Mouse (Mus musculus): ENCODE measurements around the gene 4930502E18Rik. TPM values are rescaled to one million over a fixed set of nuclear protein-coding genes. Genes with fewer than 3 reads are reported as not detected.
"Not testable (repeated sequence)": the region's sequence is repeated elsewhere in the genome, so short reads cannot be mapped to it uniquely, and the experiment has no call there.

4930502E18Rik gene
- 0.11 and 0.14 TPM in 2 replicates for polyA plus RNA-seq (2016; fragmentation: Nextera tagmentation; extraction: Ambion mirVana)

DNA sequence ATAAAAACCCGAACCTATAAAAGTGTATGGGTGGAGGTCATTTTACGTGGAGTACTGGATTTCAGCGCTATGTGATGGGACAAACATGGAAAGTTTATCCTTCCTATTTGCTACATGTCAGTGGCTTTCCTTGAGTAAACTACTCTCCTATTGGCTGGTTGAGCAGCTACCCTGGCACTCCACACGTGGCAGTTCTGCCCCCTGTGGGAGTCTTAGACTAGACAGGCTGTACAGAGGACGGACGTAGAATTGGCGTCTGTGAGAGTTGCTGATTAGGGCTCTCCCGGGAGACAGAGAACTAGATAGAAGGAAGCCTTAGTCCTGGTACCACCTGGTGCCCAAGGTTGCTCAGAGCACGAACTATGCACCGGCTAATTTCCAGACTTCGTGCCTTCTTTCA lies at the start of gene 4930502E18Rik:
4930502E18Rik (plus strand) TSS at position 231 of the 400 bp plus-strand sequence.
- WGBS: 84% methylated on average over 11 of the region's 11 CpGs
- H3K36me3 ChIP-seq: no peaks in the 10 kb centered on the region
- no peak for DNase-seq (ENCODE audit: low spot score)
- H3K4me1 ChIP-seq (replicated peaks): no peaks in the 10 kb centered on the region
- no peaks in the 10 kb centered on the region for H3K9me3 ChIP-seq
- H3K27me3 ChIP-seq (ENCODE audit: insufficient read depth, poor library complexity, severe bottlenecking): no peaks in the 10 kb centered on the region
- H3K4me3 ChIP-seq: no peak within 1 kb of the TSS
- H3K27ac ChIP-seq: no peak within 1 kb of the TSS

DNA sequence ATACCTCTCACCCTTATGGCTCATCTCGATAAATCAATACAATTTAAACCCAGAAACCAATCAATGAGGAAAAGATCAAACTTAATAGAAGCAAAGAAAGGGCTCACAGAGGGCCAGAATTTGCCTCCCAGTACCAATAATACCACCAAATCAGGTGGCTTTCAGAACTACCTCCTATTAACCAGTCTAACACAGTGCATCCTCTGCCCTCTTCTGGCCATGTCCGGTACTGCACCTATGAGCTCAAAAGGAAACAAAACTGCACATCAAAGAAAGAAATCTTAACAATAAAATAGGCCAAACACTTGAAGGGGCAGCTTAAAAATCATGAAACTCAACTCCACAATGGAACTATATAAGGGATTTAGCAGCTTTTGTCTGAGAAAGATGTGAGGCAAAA lies 47.7 kb upstream of the 4930502E18Rik start:
- H3K27me3 ChIP-seq (ENCODE audit: insufficient read depth, poor library complexity, severe bottlenecking); H3K27ac ChIP-seq; H3K36me3 ChIP-seq; H3K4me1 ChIP-seq (replicated peaks); H3K4me3 ChIP-seq; DNase-seq (ENCODE audit: low spot score); H3K9me3 ChIP-seq: not testable (repeated sequence)
- WGBS: 25% methylated on average over 2 of the region's 2 CpGs

DNA sequence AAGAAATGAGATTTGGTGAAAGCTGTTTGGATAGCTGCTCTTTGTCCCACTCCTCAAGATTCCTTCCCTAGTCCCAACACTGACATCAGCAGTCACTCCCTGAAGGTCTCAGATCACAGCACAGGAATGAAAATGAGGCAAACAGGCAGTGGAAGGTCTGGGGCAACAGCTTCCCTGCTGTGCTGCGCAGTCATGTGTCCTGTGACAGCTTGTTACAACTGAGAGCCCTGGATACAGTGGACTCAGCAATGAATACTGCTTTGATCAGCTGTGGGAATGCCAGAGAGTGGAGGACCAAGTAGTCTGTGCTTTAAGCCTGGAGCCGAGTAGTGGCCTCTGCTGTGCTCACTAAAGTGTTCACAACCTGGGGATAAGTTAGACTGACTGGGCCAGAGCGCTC lies 42.0 kb upstream of the 4930502E18Rik start:
- DNase-seq (ENCODE audit: low spot score); H3K9me3 ChIP-seq; H3K36me3 ChIP-seq; H3K27ac ChIP-seq; H3K4me3 ChIP-seq; H3K4me1 ChIP-seq (replicated peaks); H3K27me3 ChIP-seq (ENCODE audit: insufficient read depth, poor library complexity, severe bottlenecking): not testable (repeated sequence)
- WGBS: 60% methylated on average over 3 of the region's 3 CpGs

DNA sequence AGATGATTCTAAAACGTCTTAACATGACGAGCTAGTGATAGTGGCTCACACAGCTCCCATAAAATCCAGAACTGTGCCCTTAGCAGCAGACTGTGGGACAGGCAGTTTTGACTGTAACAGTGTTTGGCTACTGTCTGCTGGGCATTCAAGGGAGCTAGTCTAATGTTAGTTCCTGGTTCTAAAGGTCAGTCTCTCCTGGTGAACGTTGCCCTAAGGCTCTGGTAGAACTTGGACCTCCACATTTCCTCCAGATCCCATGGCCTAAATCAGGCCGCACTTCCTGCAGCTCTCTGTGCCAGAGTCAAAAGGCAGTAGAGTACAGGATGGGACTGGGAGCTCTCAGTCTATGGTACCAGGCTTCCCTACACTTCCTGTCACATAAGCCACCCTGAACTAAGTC lies 40.0 kb upstream of the 4930502E18Rik start:
- WGBS: 85% methylated on average over 2 of the region's 4 CpGs
- H3K4me1 ChIP-seq (replicated peaks); H3K36me3 ChIP-seq; H3K4me3 ChIP-seq; H3K9me3 ChIP-seq; DNase-seq (ENCODE audit: low spot score); H3K27ac ChIP-seq; H3K27me3 ChIP-seq (ENCODE audit: insufficient read depth, poor library complexity, severe bottlenecking): not testable (repeated sequence)

DNA sequence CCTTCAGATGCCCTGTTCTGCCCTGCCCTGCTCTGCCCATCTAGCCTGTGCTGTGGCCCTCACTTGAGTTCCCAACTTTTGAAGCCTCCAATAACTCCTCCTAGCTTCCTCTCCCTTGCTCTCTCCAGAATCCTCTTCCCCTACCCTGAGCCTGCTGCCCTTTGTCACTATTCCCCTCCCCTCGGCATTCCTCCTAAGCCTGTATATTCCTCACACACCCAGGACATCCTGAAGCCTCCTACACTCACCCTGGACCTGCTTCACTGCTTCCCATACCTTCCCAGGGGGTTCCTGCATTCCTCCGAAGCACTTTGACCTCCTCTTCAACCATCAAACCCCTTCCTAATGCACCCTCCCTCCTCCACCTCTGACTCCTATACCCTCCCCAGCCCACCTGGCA lies 32.6 kb upstream of the 4930502E18Rik start:
- 53% methylated on average over 2 of the region's 2 CpGs for WGBS

DNA sequence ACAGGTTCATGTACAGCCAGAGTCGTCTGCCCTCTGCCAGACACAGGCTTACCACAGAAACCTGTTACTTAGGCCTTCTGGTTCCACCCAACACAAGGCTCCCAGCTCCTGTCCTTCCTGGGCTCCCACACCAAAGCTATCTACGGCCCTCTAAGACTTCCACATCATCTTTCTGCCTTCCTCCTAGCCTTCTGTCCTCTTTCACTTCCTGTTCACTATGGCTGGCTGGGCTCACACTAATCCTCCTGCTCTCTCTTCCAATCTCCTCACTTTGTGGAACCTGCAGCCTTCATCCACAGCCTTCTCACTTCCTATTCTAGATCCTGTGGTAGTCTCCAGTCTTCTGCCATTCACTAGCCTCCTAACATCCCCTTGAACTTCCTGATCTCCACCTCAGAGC lies 31.5 kb upstream of the 4930502E18Rik start:
- no peak for DNase-seq (ENCODE audit: low spot score)
- no peaks in the 10 kb centered on the region for H3K36me3 ChIP-seq
- no peaks in the 10 kb centered on the region for H3K27me3 ChIP-seq (ENCODE audit: insufficient read depth, poor library complexity, severe bottlenecking)
- no peaks in the 10 kb centered on the region for H3K4me1 ChIP-seq (replicated peaks)
- no peak overlapping the region for H3K27ac ChIP-seq
- no peak overlapping the region for H3K4me3 ChIP-seq
- 0 out of 2 replicates have a peak, but pooled peaks cover 3% of the 10 kb centered on the region for H3K9me3 ChIP-seq
- WGBS: 70% methylated on average over 2 of the region's 2 CpGs

More for the DNA sequence above, 32.6 kb upstream of the 4930502E18Rik start:
- no peaks in the 10 kb centered on the region for H3K4me1 ChIP-seq (replicated peaks)
- H3K27ac ChIP-seq: no peak overlapping the region
- no peak for DNase-seq (ENCODE audit: low spot score)
- no peaks in the 10 kb centered on the region for H3K27me3 ChIP-seq (ENCODE audit: insufficient read depth, poor library complexity, severe bottlenecking)
- H3K36me3 ChIP-seq: no peaks in the 10 kb centered on the region
- H3K9me3 ChIP-seq: 0 out of 2 replicates have a peak, but pooled peaks cover 3% of the 10 kb centered on the region
- H3K4me3 ChIP-seq: no peak overlapping the region

DNA sequence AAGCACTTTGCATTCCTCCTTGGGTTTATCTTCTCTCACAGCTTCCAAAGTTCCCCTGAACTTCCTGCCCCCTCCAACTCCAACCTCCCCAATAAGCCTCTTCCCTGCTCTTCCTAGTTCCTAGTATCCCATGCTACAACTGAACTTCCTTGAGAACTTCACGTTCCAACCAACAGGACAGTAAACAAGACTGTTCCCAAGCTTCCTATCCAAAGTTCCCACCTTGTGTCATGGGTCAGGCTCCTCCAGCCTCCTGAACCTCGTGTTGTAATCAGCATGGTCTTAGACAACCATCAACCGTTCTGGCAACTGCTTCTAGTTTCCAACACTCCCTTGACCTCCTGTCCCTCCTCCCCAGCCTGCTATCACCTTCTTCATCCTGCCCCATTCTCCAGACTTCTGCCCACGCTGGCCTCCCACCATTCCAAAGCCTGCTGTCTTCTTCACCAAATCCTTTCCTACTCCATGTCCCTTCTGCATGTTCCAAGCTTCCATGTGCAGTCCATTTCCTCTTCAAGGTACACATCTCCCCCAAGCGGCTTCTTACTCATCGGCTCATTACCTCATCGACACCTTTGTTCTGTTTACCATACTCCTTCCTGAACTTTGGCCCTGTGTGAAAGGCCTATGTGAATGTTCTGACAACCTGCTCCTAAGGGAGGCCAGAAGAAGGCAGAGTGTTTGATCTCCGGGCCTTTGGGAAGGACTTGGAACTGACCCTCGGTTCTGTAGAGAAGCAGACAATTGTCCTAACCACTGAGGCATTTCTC lies 30.4 kb upstream of the 4930502E18Rik start:
- H3K9me3 ChIP-seq: 0 out of 2 replicates have a peak, but pooled peaks cover 3% of the 10 kb centered on the region
- WGBS: 88% methylated on average over 9 of the region's 9 CpGs
- no peaks in the 10 kb centered on the region for H3K4me1 ChIP-seq (replicated peaks)
- no peaks in the 10 kb centered on the region for H3K27me3 ChIP-seq (ENCODE audit: insufficient read depth, poor library complexity, severe bottlenecking)
- H3K4me3 ChIP-seq: no peak overlapping the region
- H3K36me3 ChIP-seq: no peaks in the 10 kb centered on the region
- DNase-seq (ENCODE audit: low spot score): no peak
- H3K27ac ChIP-seq: no peak overlapping the region

DNA sequence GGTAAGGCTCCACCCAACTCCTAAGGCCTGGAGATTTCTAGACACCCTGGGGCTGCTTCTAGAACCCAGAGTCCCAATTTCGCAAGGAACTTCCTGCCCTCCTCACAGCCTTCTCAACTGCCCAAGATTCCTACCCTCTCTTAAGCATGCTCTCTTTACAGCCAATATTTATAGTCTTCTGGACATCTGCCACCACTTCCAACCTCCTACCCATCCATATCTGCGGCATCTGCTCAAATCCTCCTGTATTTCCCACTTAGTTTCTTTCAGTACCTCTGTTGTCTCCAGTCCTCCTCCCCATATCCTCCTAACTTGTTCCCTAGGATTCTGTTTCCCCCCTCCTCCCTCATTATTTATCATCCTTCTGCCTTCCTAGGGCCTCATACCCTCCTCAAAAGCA lies 25.4 kb upstream of the 4930502E18Rik start:
- Histone ChIP-seq H3K27ac (no peak overlapping the region), H3K4me1 (replicated peaks) (no peaks in the 10 kb centered on the region), H3K4me3 (no peak overlapping the region), H3K27me3 (ENCODE audit: insufficient read depth, poor library complexity, severe bottlenecking) (no peaks in the 10 kb centered on the region), H3K9me3 (no peaks in the 10 kb centered on the region), H3K36me3 (no peaks in the 10 kb centered on the region)
- no peak for DNase-seq (ENCODE audit: low spot score)
- WGBS: 87% methylated on average over 2 of the region's 2 CpGs

DNA sequence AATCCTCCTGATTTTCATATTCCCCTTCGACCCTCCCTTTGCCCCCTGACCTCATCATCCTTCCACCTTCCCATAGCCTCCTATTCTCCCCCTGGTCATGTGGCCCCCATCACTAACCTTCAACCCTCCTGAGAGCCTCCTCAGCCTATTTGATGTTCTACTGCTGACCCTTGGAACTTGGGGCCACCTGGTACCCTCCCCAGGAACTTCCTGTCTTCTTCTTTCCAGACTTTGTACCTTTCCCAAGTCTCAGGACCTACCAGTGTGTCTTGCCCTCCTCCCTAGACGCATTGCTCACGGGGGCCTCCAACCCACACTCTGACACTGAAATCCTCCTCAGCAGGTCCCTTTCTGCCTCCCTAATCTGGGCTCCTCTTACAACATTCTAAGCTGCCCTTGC lies 22.0 kb upstream of the 4930502E18Rik start:
- H3K36me3 ChIP-seq: no peaks in the 10 kb centered on the region
- H3K9me3 ChIP-seq: no peaks in the 10 kb centered on the region
- no peak overlapping the region for H3K4me3 ChIP-seq
- WGBS: 62% methylated on average over 3 of the region's 3 CpGs
- no peak overlapping the region for H3K27ac ChIP-seq
- no peak for DNase-seq (ENCODE audit: low spot score)
- H3K27me3 ChIP-seq (ENCODE audit: insufficient read depth, poor library complexity, severe bottlenecking): no peaks in the 10 kb centered on the region
- H3K4me1 ChIP-seq (replicated peaks): no peaks in the 10 kb centered on the region

DNA sequence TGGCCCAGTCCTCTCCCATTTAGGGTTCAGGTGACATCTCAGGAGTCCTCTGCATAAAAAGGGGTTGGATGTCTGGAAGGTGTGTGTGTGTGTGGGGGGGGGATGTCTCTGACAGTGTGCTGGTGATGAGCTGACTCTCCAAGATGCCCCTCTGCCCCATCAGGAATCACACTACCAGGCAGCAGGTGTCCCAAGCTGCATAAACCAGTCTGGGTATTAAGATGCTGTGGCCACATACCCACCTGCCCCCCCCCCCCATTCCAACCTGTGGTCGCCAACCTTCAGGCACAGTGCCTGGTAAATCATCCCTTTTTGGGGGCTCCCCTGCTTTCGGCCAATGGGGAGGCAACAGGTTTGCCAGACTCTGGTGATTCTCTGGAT lies 8.7 kb upstream of the 4930502E18Rik start:
- Histone ChIP-seq H3K27me3 (ENCODE audit: insufficient read depth, poor library complexity, severe bottlenecking) (no peaks in the 10 kb centered on the region), H3K36me3 (no peaks in the 10 kb centered on the region), H3K4me1 (replicated peaks) (peaks cover 9% of the 10 kb centered on the region; the same call in 1 of the 2 replicates), H3K9me3 (no peaks in the 10 kb centered on the region), H3K27ac (peak overlapping the region; percentile 74), H3K4me3 (peak overlapping the region; percentile 41)
- DNase-seq (ENCODE audit: low spot score): peak; percentile 2
- WGBS: 58% methylated on average over 2 of the region's 2 CpGs

DNA sequence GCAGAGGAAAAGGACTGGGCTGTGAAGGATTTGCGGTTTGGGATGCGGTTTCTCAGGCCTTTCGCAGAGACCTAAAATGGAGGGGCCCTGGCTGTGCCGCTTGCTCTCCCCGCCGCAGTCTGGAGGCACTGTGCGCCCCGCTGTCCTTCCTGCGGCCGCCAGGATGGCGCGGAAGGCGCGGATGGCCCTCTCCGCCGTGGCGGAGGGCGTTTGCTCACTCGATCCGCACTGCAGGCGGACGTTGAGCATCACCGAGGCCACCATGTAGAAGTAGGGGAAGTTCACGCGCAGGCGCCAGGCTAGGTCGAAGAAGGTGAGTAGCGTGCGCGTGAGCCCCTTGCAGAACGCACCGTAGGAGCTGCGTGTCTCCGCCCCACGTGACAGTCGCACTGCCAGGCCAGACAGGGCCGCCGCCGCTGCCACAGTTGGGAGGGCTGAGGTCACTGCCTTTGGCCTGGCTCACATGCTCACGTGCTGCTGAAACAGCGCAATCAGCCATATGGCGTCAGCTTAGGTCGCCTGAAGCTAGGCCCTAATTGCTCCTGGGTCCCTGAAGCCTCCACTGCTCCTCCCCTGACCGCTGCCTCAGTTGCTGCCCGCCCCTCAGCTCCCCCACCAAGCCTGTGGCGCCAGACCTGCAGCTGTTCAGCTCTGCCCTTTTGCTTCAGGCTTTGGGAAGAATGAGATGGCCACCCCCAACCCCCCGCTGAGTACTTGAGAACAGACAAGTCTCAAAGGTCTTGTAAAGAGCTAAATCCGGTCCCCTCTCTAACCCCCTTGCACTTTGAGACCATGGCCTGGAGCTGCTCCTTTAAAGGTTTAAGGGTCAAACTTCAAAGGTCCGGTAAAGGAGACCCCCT lies 8.1 kb upstream of the 4930502E18Rik start:
- Histone ChIP-seq H3K4me3 (peak overlapping the region; percentile 41), H3K4me1 (replicated peaks) (peaks cover 9% of the 10 kb centered on the region; the same call in 1 of the 2 replicates), H3K36me3 (no peaks in the 10 kb centered on the region), H3K27ac (peak overlapping the region; percentile 74), H3K9me3 (no peaks in the 10 kb centered on the region), H3K27me3 (ENCODE audit: insufficient read depth, poor library complexity, severe bottlenecking) (no peaks in the 10 kb centered on the region)
- 19% methylated on average over 49 of the region's 49 CpGs for WGBS
- DNase-seq (ENCODE audit: low spot score): peak; percentile 76

DNA sequence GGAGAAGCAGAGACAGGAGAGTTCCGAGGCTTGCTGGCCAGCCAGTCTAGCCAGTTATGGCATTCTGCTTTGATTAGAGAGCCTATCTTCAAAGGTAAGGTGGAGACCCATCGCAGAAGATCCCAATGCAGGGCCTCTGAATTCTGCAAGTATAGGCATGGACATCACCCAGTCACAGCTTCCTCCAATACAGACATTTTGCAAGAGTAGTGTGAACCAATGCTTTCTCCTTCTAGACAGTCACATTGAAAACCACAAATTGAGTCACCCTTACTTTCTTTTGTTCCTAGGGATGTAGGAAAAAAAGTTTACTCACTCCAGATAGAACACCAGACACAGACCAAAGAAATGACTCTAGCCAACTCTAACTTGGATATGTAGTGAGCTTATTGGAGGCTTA lies 4.3 kb downstream of the 4930502E18Rik start:
- no peaks in the 10 kb centered on the region for H3K36me3 ChIP-seq
- no peak overlapping the region for H3K4me3 ChIP-seq
- H3K9me3 ChIP-seq: no peaks in the 10 kb centered on the region
- no peaks in the 10 kb centered on the region for H3K27me3 ChIP-seq (ENCODE audit: insufficient read depth, poor library complexity, severe bottlenecking)
- WGBS: 84% methylated on average over 2 of the region's 2 CpGs
- no peaks in the 10 kb centered on the region for H3K4me1 ChIP-seq (replicated peaks)
- no peak for DNase-seq (ENCODE audit: low spot score)
- H3K27ac ChIP-seq: no peak overlapping the region

DNA sequence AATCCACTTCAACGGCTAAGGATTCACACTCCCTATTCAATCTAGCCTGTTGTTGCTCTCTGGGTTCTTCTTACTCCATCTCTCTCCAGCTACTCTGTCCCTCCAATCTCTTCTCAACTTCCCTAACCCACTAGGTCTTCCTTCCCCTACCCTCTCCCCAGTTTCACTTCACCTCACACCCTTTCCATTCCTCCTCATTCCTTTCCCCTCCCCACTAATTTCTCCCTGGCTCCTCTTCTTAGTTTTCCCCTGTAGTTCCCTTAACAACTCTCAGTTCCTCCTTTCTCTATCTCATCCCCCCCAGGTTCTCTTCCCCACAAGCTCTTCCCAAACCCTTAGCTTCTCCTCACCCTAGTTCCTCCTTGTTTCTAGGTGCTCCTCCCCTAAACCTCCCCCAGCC lies 28.2 kb downstream of the 4930502E18Rik start:
- no peak for DNase-seq (ENCODE audit: low spot score)
- 83% methylated on average over 1 of the region's 1 CpGs for WGBS

More for the DNA sequence above, 28.2 kb downstream of the 4930502E18Rik start:
- Histone ChIP-seq H3K4me1 (replicated peaks) (no peaks in the 10 kb centered on the region), H3K4me3 (no peak overlapping the region), H3K27ac (no peak overlapping the region), H3K27me3 (ENCODE audit: insufficient read depth, poor library complexity, severe bottlenecking) (no peaks in the 10 kb centered on the region), H3K9me3 (peaks cover 20% of the 10 kb centered on the region), H3K36me3 (no peaks in the 10 kb centered on the region)
